Mouse (Mus musculus): ENCODE measurements around the gene B3gnt2.

DNA sequence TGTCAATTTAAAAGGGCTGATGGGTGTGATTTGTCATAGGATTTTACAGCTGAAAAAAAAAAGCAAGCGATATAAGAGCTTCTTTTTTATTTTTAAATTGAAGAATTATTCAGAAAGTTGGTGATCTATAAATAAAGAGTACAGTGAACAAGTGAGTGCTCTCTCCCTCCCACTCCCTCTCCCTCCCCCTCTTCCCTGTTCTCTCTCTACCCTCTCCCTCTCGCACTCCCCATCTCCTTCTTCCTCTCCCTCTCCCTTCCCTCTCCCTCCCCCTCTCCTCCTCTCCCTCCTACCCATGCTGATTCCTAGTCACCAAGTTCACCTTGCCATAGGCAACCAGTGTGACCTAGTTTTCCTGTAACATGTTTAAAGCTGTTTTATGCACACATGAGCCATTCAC is 140.7 kb downstream of the B3gnt2 start:
- no peak for TF ChIP-seq CTCF (IDR thresholded peaks at IDR 0.05; ENCODE audit: borderline replicate concordance, insufficient read depth, low read length)
- no peak for TF ChIP-seq POLR2A (IDR thresholded peaks at IDR 0.05; ENCODE audit: low read depth, low read length)

All from embryonic fibroblast, embryonic 13.5 days (primary cell).